Mouse (Mus musculus) heart, postnatal 0 days (tissue): ENCODE measurements around the gene Chn2. TPM values are rescaled to one million over a fixed set of nuclear protein-coding genes. Genes with fewer than 3 reads are reported as not detected.

Experiments used
- ATAC-seq: fragments of 200-750 bp; cut with Nextera tagmentation; 2 replicates; pipeline ENCODE4 v1.8.0; 2017; ENCODE audit warnings: low read depth, moderate number of reproducible peaks, moderate library complexity; ENCODE audit not compliant: insufficient read depth
- DNase-seq: peaks from one replicate; pipeline ENCODE4 v3.0.0-alpha.2; 2016; ENCODE audit warnings: low spot score
- H3K27ac ChIP-seq: fragments of 300-500 bp; sonication (generic); 2 replicates; pipeline ENCODE4 v1.5.1; 2014; ENCODE audit warnings: low read depth, mild to moderate bottlenecking
- H3K27me3 ChIP-seq: fragments of 300-500 bp; sonication (generic); 2 replicates; pipeline ENCODE4 v1.6.1; 2014; ENCODE audit warnings: low read length, mixed read lengths; ENCODE audit not compliant: control insufficient read depth, insufficient read depth
- H3K36me3 ChIP-seq: fragments of 300-500 bp; sonication (generic); replicated peaks from 2 replicates; pipeline ENCODE4 v1.6.1; 2014; ENCODE audit warnings: low read length, mixed read lengths; ENCODE audit not compliant: control insufficient read depth, insufficient read depth
- H3K4me1 ChIP-seq: fragments of 300-500 bp; sonication (generic); 2 replicates; pipeline ENCODE4 v1.6.1; 2014; ENCODE audit warnings: antibody characterized with exemption; ENCODE audit not compliant: control insufficient read depth, insufficient read depth
- H3K4me2 ChIP-seq: fragments of 300-500 bp; sonication (generic); 2 replicates; pipeline ENCODE4 v1.6.1; 2014; ENCODE audit warnings: low read depth, mild to moderate bottlenecking, low read length, moderate library complexity
- H3K4me3 ChIP-seq: fragments of 300-500 bp; sonication (generic); 2 replicates; pipeline ENCODE4 v1.5.1; 2014; ENCODE audit warnings: low read depth, low read length
- H3K9ac ChIP-seq: fragments of 300-500 bp; sonication (generic); replicated peaks from 2 replicates; pipeline ENCODE4 v1.6.1; 2014; ENCODE audit warnings: low read depth, low read length, mixed read lengths
- H3K9me3 ChIP-seq: fragments of 300-500 bp; sonication (generic); replicated peaks from 2 replicates; pipeline ENCODE4 v1.6.1; 2016; ENCODE audit warnings: low read length; ENCODE audit not compliant: control insufficient read depth
- CTCF ChIP-seq: IDR thresholded peaks from 2 replicates; pipeline ENCODE4 v1.5.1; 2016; ENCODE audit warnings: antibody characterized with exemption, control low read depth, low read depth
- EP300 ChIP-seq: IDR thresholded peaks from 2 replicates; pipeline ENCODE4 v1.6.1; 2016; ENCODE audit warnings: antibody characterized with exemption, low read depth
- WGBS: fragments of 180-500 bp; shearing (Covaris S2); extraction: QIAGEN DNeasy Blood & Tissue Kit; methylation state at CpG from one replicate; pipeline ENCODE4 v1.1.7; 2014; 5-methylcytosine and 5-hydroxymethylcytosine counted together
- polyA plus RNA-seq: library from polyadenylated mRNA; unstranded; fragments of >200 nt; fragmentation: Nextera tagmentation; extraction: Ambion mirVana; gene quantifications from 2 replicates; pipeline ENCODE4 v1.2.1, GENCODE M21; 2015
- total RNA-seq: library from RNA; depleted of rRNA; stranded (reverse); fragments of >200 nt; gene quantifications from 2 replicates; pipeline ENCODE4 v1.2.3, GENCODE M21; 2014; ENCODE audit warnings: low replicate concordance

Chn2 gene
- total and polyA plus RNA-seq, 2 experiments from 2014 or later = 2.0 to 12.2 TPM

GRCm38 (mm10) chr6:54193631-54194305 lies 154.4 kb downstream of the Chn2 start:
- H3K27ac ChIP-seq = no peak overlapping the region
- no peaks in the 10 kb centered on the region for H3K36me3 ChIP-seq
- no peak for TF ChIP-seq EP300
- TF ChIP-seq CTCF = no peak
- WGBS = 61% methylated on average over 7 of the region's 7 CpGs
- ATAC-seq (no peak), DNase-seq (no peak)
- H3K9me3 ChIP-seq = 0 out of 2 replicates have a peak, but pooled peaks cover 3% of the 10 kb centered on the region
- H3K4me2 ChIP-seq = no peak overlapping the region
- H3K4me1 ChIP-seq = no peaks in the 10 kb centered on the region
- no peaks in the 10 kb centered on the region for H3K27me3 ChIP-seq
- H3K9ac ChIP-seq = no peak overlapping the region
- H3K4me3 ChIP-seq = no peak overlapping the region

GRCm38 (mm10) chr6:54197821-54198412 lies 158.6 kb downstream of the Chn2 start:
- no peak for DNase-seq
- Histone ChIP-seq H3K4me1 (peaks cover 4% of the 10 kb centered on the region; the same call in 1 of the 2 replicates), H3K36me3 (no peaks in the 10 kb centered on the region), H3K4me2 (no peak overlapping the region), H3K27me3 (no peaks in the 10 kb centered on the region), H3K4me3 (no peak overlapping the region), H3K9me3 (no peaks in the 10 kb centered on the region), H3K27ac (no peak overlapping the region), H3K9ac (no peak overlapping the region)
- 90% methylated on average over 5 of the region's 5 CpGs for WGBS
- TF ChIP-seq CTCF (no peak), EP300 (no peak)
- no peak for ATAC-seq

- ATAC-seq (peak; percentile 63; the same call in 1 of the 2 replicates), DNase-seq (peak; percentile 68)
- Histone ChIP-seq H3K36me3 (no peaks in the 10 kb centered on the region), H3K9me3 (no peaks in the 10 kb centered on the region), H3K4me1 (peaks cover 4% of the 10 kb centered on the region; the same call in 1 of the 2 replicates), H3K27ac (peak overlapping the region; percentile 30; the same call in 1 of the 2 replicates), H3K9ac (no peak overlapping the region), H3K27me3 (0 out of 2 replicates have a peak, but pooled peaks cover 2% of the 10 kb centered on the region), H3K4me3 (no peak overlapping the region), H3K4me2 (no peak overlapping the region)
- TF ChIP-seq EP300 (no peak), CTCF (no peak)
- WGBS = 24% methylated on average over 4 of the region's 4 CpGs
These were observed 160.2 kb downstream of the Chn2 start for GRCm38 (mm10) chr6:54199516-54199915.

- Histone ChIP-seq H3K27ac (peak overlapping the region; percentile 30; the same call in 1 of the 2 replicates), H3K4me1 (peaks cover 4% of the 10 kb centered on the region; the same call in 1 of the 2 replicates), H3K4me3 (no peak overlapping the region), H3K27me3 (0 out of 2 replicates have a peak, but pooled peaks cover 2% of the 10 kb centered on the region), H3K9me3 (no peaks in the 10 kb centered on the region), H3K36me3 (no peaks in the 10 kb centered on the region), H3K4me2 (no peak overlapping the region), H3K9ac (no peak overlapping the region)
- 82% methylated on average over 11 of the region's 11 CpGs for WGBS
- DNase-seq (no peak), ATAC-seq (no peak)
- TF ChIP-seq CTCF (no peak), EP300 (no peak)
These were observed 160.8 kb downstream of the Chn2 start for GRCm38 (mm10) chr6:54200031-54200722.

GRCm38 (mm10) chr6:54202311-54203020 lies 163.1 kb downstream of the Chn2 start:
- Histone ChIP-seq H3K4me2 (no peak overlapping the region), H3K9me3 (no peaks in the 10 kb centered on the region), H3K27ac (no peak overlapping the region), H3K36me3 (no peaks in the 10 kb centered on the region), H3K9ac (no peak overlapping the region), H3K27me3 (0 out of 2 replicates have a peak, but pooled peaks cover 2% of the 10 kb centered on the region), H3K4me1 (peaks cover 4% of the 10 kb centered on the region; the same call in 1 of the 2 replicates), H3K4me3 (no peak overlapping the region)
- no peak for TF ChIP-seq CTCF
- no peak for TF ChIP-seq EP300
- no peak for DNase-seq
- no peak for ATAC-seq
- WGBS = 79% methylated on average over 7 of the region's 7 CpGs
